Mouse (Mus musculus) liver, adult 2 months (tissue): ENCODE measurements at regions not wholly inside any gene's neighbourhood (a gene's known extent, or its start where the extent isn't known, plus 50 kb on each side); places are given as distances from the start of the nearest gene placed in this dataset.

Experiments used
- CTCF ChIP-seq: fragments of 200-500 bp; IDR thresholded peaks from 2 replicates; pipeline ENCODE4 v1.5.1; 2011; ENCODE audit warnings: low read depth, low read length, control low read depth
- POLR2A ChIP-seq: fragments of 200-500 bp; IDR thresholded peaks from 2 replicates; pipeline ENCODE4 v1.6.1; 2011; ENCODE audit warnings: low read length, control low read depth; ENCODE audit not compliant: insufficient read depth; ENCODE audit errors: extremely low read depth

DNA sequence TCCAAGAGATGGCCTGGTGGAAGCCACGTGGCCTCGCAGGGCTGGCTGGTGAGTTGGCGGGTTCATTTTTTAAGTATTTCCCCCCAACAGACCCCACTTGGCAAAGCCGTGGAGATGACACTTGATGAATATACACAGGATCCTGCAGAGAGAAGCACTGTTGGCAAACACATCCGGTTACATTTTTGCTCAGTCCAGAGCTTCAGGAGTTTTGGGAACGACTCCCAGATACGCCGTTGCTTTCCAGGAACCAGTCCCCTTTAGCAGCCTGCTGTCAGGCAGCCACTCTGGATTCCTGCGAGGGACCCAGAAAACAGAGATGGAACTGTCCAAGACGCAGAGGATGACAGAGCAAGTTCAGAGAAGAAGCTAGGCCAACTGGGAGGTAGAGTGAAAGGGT, 105.8 kb upstream of the Ado start:
- no peak for TF ChIP-seq CTCF
- TF ChIP-seq POLR2A = no peak
